ENCODE assay signal across 10 mouse cellular contexts in the genomic region with DNA sequence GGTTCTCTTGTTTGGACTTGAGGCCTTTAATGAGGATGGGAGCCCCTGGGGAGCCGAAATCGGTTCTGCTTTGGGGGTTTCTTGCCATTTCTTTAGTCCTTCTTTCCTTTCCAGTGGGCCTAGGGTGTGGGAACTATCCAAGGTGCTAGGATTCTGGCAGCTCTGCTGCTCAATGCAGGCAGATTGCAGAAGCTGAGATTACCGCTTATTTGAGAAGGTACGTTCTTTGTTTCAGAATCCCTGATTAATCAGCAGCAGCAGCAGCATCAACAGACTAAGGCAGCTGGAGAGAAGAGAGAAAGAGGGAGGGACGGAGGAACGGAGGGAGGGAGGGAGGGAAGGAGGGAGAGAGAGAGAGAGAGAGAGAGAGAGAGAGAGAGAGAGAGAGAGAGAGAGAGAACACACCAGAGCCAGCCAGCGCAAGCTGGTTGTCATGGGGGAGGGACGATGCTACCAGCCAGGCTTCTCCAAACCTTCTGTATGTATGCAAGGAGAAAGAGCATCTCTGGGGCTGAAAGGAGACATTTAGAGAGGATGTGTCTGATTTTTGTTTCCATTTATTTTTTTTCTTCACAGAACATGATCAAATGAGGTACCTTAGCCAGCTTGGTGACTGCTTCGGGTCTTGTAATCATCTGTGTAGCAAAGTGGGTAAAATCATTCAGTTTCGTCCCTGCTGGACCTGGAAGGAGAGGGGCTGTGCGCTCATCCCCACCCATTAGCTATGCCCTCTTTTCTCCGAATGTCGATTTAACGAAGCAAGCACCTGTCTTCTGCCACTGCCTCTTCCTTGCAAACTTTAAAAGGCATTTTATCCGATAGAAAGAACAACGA. TPM values are rescaled to one million over a fixed set of nuclear protein-coding genes. Genes with fewer than 3 reads are reported as not detected.
A peak's percentile ranks its signal among the peaks of the same experiment; 100 is the strongest.
DNase-seq lines count a peak whose midpoint lies in the region; ATAC-seq and TF ChIP-seq lines count a peak whose summit lies in the region.
"Had no signal": no experiment of that assay in that cellular context is flagged by ENCODE, and none has a peak within 500 bp of the region (broad histone marks: within the 10 kb centered on the region; RNA-seq: fewer than 3 reads in every experiment).

TSS of gene Nyap2 (plus strand) at position 120 of the 834 bp plus-strand sequence.

- H3K4me2 ChIP-seq in lung, embryonic 14.5 days, result no peak within 1 kb of the TSS
- H3K4me2 ChIP-seq in forebrain, embryonic 12.5 days, result peak within 1 kb of the TSS; percentile 47
- H3K4me2 ChIP-seq in liver, postnatal 0 days (ENCODE audit: low read depth, low read length), result no peak within 1 kb of the TSS

- 42% methylated on average over 16 of the region's 16 CpGs for WGBS in lung, embryonic 14.5 days
- 13% methylated on average over 16 of the region's 16 CpGs for WGBS in forebrain, embryonic 12.5 days
- WGBS in liver, postnatal 0 days (ENCODE audit: insufficient replicate concordance), result 38% methylated on average over 16 of the region's 16 CpGs

- no peak for TF ChIP-seq CTCF in lung, embryonic 14.5 days (IDR thresholded peaks at IDR 0.05; ENCODE audit: low read depth)
- no peak for TF ChIP-seq CTCF in liver, postnatal 0 days (IDR thresholded peaks at IDR 0.05; ENCODE audit: low read depth)

- H3K27me3 ChIP-seq in lung, embryonic 14.5 days (ENCODE audit: insufficient read depth, low read length), result no peaks in the 10 kb centered on the region
- no peaks in the 10 kb centered on the region for H3K27me3 ChIP-seq in forebrain, embryonic 12.5 days
- no peaks in the 10 kb centered on the region for H3K27me3 ChIP-seq in liver, postnatal 0 days (ENCODE audit: insufficient read depth, low read length)

- H3K4me3 ChIP-seq in lung, embryonic 14.5 days (ENCODE audit: low read depth, low read length), result no peak within 1 kb of the TSS
- peak within 1 kb of the TSS; percentile 31 for H3K4me3 ChIP-seq in forebrain, embryonic 12.5 days (replicated peaks)
- H3K4me3 ChIP-seq in liver, postnatal 0 days (ENCODE audit: low read depth, low read length), result no peak within 1 kb of the TSS

- no peaks in the 10 kb centered on the region for H3K36me3 ChIP-seq in lung, embryonic 14.5 days (ENCODE audit: insufficient read depth)
- no peaks in the 10 kb centered on the region for H3K36me3 ChIP-seq in forebrain, embryonic 12.5 days (replicated peaks)
- H3K36me3 ChIP-seq in liver, postnatal 0 days (replicated peaks; ENCODE audit: insufficient read depth, low read length), result no peaks in the 10 kb centered on the region
- H3K36me3 ChIP-seq: G1E had no signal

- no peaks in the 10 kb centered on the region for H3K4me1 ChIP-seq in lung, embryonic 14.5 days (ENCODE audit: insufficient read depth)
- H3K4me1 ChIP-seq in forebrain, embryonic 12.5 days, result peaks cover 9% of the 10 kb centered on the region
- H3K4me1 ChIP-seq in liver, postnatal 0 days (ENCODE audit: insufficient read depth), result no peaks in the 10 kb centered on the region

- no peaks in the 10 kb centered on the region for H3K9me3 ChIP-seq in lung, embryonic 14.5 days (ENCODE audit: low read depth, low read length)
- no peaks in the 10 kb centered on the region for H3K9me3 ChIP-seq in forebrain, embryonic 12.5 days
- no peaks in the 10 kb centered on the region for H3K9me3 ChIP-seq in liver, postnatal 0 days (ENCODE audit: low read length)

- H3K27ac ChIP-seq in lung, embryonic 14.5 days (ENCODE audit: low read depth), result no peak within 1 kb of the TSS
- H3K27ac ChIP-seq in forebrain, embryonic 12.5 days, result peak within 1 kb of the TSS; percentile 90
- no peak within 1 kb of the TSS for H3K27ac ChIP-seq in liver, postnatal 0 days (ENCODE audit: low read depth)

- H3K9ac ChIP-seq in lung, embryonic 14.5 days, result no peak within 1 kb of the TSS
- H3K9ac ChIP-seq in forebrain, embryonic 12.5 days, result peak within 1 kb of the TSS; percentile 45; the same call in 1 of the 2 replicates
- no peak within 1 kb of the TSS for H3K9ac ChIP-seq in liver, postnatal 0 days (replicated peaks)

- no peak for ATAC-seq in lung, embryonic 14.5 days (ENCODE audit: insufficient read depth)
- peak; percentile 85 for ATAC-seq in forebrain, embryonic 12.5 days (ENCODE audit: low FRiP score)
- ATAC-seq in liver, postnatal 0 days, result no peak

- TF ChIP-seq EP300 in liver, postnatal 0 days (IDR thresholded peaks at IDR 0.05; ENCODE audit: low read depth), result no peak

- DNase-seq in lung, embryonic 14.5 days, result peak; percentile 74
- no peak for DNase-seq in lung, postnatal 4 days
- peak; percentile 41 to 64 for DNase-seq in layer of hippocampus, postnatal 10 days (ENCODE audit: low spot score in 2 of 2)
- DNase-seq in neural tube, embryonic 10.5 days (ENCODE audit: extremely low spot score, low spot score), result peak; percentile 19
- no peak for DNase-seq in thymus, postnatal 10 days (ENCODE audit: low spot score in 2 of 2)
- DNase-seq in lung, postnatal 14 days, result no peak
- no peak for DNase-seq in liver, postnatal 0 days

RNA-seq across cellular contexts. Expression of gene Nyap2, which starts in this region (rescaled TPM):
- 0.07 TPM in 1 of 2 replicates, not detected in the other for polyA plus RNA-seq in lung, embryonic 14.5 days (2014; fragmentation: Nextera tagmentation; extraction: Ambion mirVana)
- 3.0 and 3.2 TPM in 2 replicates for polyA plus RNA-seq in forebrain, embryonic 12.5 days (2016; fragmentation: Nextera tagmentation; extraction: Ambion mirVana)
- 10 to 100 TPM; 36.1 to 36.5 TPM for total RNA-seq in layer of hippocampus, postnatal 10 days (2021)
- not detected in 2 replicates for polyA plus RNA-seq in liver, postnatal 0 days (2015; fragmentation: Nextera tagmentation; extraction: Ambion mirVana)
- total RNA-seq: gastrocnemius, postnatal 4 days had no signal
- polyA plus RNA-seq: G1E had no signal

Comparison
In these comparisons a context has a peak if more than half of its experiments do, and no peak if none do; other contexts are left out.
1. Peak in DNase-seq in lung, embryonic 14.5 days; RNA of the gene not detected or under 1 TPM.
2. DNase-seq: peak in layer of hippocampus, postnatal 10 days (2 of 2) and neural tube, embryonic 10.5 days (single experiment); none in lung, postnatal 4 days (0 of 2), thymus, postnatal 10 days (0 of 2), lung, postnatal 14 days (single experiment) and liver, postnatal 0 days (single experiment).